22 mouse cellular contexts compared by ENCODE assay signal in genomic region chr5:89536018-89536417, GRCm38 (mm10). TPM values are rescaled to one million over a fixed set of nuclear protein-coding genes. Genes with fewer than 3 reads are reported as not detected.
"Had no signal": no experiment of that assay in that cellular context is flagged by ENCODE, and none has a peak within 500 bp of the region (broad histone marks: within the 10 kb centered on the region; RNA-seq: fewer than 3 reads in every experiment).

No protein-coding gene starts in this region.

- H3K9ac ChIP-seq: neural tube, embryonic 13.5 days; neural tube, embryonic 15.5 days; stomach, embryonic 15.5 days had no signal

- DNase-seq: retina, postnatal 1 day; right cerebral cortex, adult 18-20 months; right cerebral cortex, postnatal 14 days; right cerebral cortex, postnatal 25 days; right cerebral cortex, postnatal 4 days; spleen, adult 18-20 months; thymus, adult 18-20 months; thymus, adult 2 months; thymus, postnatal 14 days; thymus, postnatal 25 days; thymus, postnatal 36 days; thymus, postnatal 4 days had no signal

- H3K27me3 ChIP-seq: neural tube, embryonic 13.5 days; neural tube, embryonic 15.5 days; stomach, embryonic 15.5 days had no signal

- H3K4me3 ChIP-seq: neural tube, embryonic 13.5 days; neural tube, embryonic 15.5 days; stomach, embryonic 15.5 days had no signal

- H3K4me1 ChIP-seq: neural tube, embryonic 13.5 days; neural tube, embryonic 15.5 days; stomach, embryonic 15.5 days had no signal

- H3K27ac ChIP-seq: neural tube, embryonic 13.5 days; neural tube, embryonic 15.5 days; stomach, embryonic 15.5 days; stomach, postnatal 0 days had no signal

- H3K4me2 ChIP-seq: neural tube, embryonic 13.5 days; neural tube, embryonic 15.5 days; stomach, embryonic 15.5 days had no signal

- H3K36me3 ChIP-seq: neural tube, embryonic 13.5 days; neural tube, embryonic 15.5 days; stomach, embryonic 15.5 days had no signal

- H3K9me3 ChIP-seq: neural tube, embryonic 13.5 days; neural tube, embryonic 15.5 days; stomach, embryonic 15.5 days had no signal

RNA-seq across cellular contexts. Expression of gene Npffr2, which starts 8.8 kb away (rescaled TPM):
- total RNA-seq: neutrophil, adult 5-6 weeks had no signal
- polyA plus RNA-seq: small intestine, adult 2 months; spleen, adult 2 months; stomach, embryonic 14.5 days; stomach, embryonic 15.5 days; thymus, adult 2 months; thymus, postnatal 0 days; urinary bladder, adult 2 months had no signal
